28 mouse cellular contexts compared by ENCODE assay signal in the genomic region with DNA sequence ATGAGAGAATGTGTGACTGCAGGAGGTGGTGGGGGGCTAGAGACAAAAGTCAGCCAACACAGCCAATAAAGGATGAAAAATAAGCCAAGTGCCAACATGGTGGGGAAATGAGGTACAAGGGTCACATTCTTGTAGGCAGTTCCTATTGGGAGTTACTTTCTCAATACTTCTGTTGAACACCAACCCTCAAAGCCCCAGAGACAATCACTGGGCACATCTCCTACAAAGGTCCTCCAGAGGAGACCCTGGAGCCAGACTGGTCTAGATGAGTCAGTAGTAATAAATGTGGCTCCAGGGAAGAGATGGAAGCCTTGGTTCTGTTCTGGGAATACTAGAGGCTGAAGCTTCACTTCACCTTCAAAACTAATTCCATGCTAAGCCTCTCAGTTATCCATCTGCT. TPM values are rescaled to one million over a fixed set of nuclear protein-coding genes. Genes with fewer than 3 reads are reported as not detected.
DNase-seq lines count a peak whose midpoint lies in the region; ATAC-seq and TF ChIP-seq lines count a peak whose summit lies in the region.
"Had no signal": no experiment of that assay in that cellular context is flagged by ENCODE, and none has a peak within 500 bp of the region (broad histone marks: within the 10 kb centered on the region; RNA-seq: fewer than 3 reads in every experiment).

No protein-coding gene starts in this region.

- peak; percentile 72 for DNase-seq in adrenal gland, postnatal 10 days
- no peak for DNase-seq in adrenal gland, postnatal 4 days (ENCODE audit: low spot score in 2 of 2)
- no peak for DNase-seq in liver, postnatal 0 days
- DNase-seq in liver, embryonic 11.5 days (ENCODE audit: low spot score): no peak
- peak; percentile 78 for DNase-seq in adipocyte (ENCODE audit: low spot score)
- DNase-seq in layer of hippocampus, adult 11-12 months (ENCODE audit: low spot score): no peak
- DNase-seq: cerebellum, adult 11 months; cerebellum, adult 8-10 months; cerebellum, postnatal 14 days; embryo, embryonic 11 days; gastrocnemius, postnatal 10 days; heart, adult 18-20 months; heart, postnatal 36 days had no signal

- peaks cover 18% of the 10 kb centered on the region for H3K4me1 ChIP-seq in liver, postnatal 0 days (ENCODE audit: insufficient read depth)
- no peaks in the 10 kb centered on the region for H3K4me1 ChIP-seq in liver, embryonic 11.5 days (replicated peaks; ENCODE audit: control insufficient read depth, insufficient read depth, low read length)
- no peaks in the 10 kb centered on the region for H3K4me1 ChIP-seq in intestine, embryonic 15.5 days (replicated peaks)
- H3K4me1 ChIP-seq: embryonic facial prominence, embryonic 15.5 days; forebrain, embryonic 12.5 days; hindbrain, embryonic 15.5 days had no signal

- no peak overlapping the region for H3K9ac ChIP-seq in liver, postnatal 0 days (replicated peaks)
- H3K9ac ChIP-seq in liver, embryonic 11.5 days (ENCODE audit: low read depth, low read length): no peak overlapping the region
- H3K9ac ChIP-seq in intestine, embryonic 15.5 days: no peak overlapping the region
- H3K9ac ChIP-seq: embryonic facial prominence, embryonic 15.5 days; forebrain, embryonic 12.5 days; heart, embryonic 15.5 days; hindbrain, embryonic 15.5 days had no signal

- 0 out of 2 replicates have a peak overlapping the region, but pooled peaks have one; percentile 72 for H3K27ac ChIP-seq in liver, postnatal 0 days (ENCODE audit: low read depth)
- H3K27ac ChIP-seq in liver, embryonic 11.5 days (ENCODE audit: low read depth, low read length): no peak overlapping the region
- no peak overlapping the region for H3K27ac ChIP-seq in intestine, embryonic 15.5 days
- H3K27ac ChIP-seq: embryonic facial prominence, embryonic 15.5 days; forebrain, embryonic 12.5 days; hindbrain, embryonic 15.5 days had no signal

- no peak for TF ChIP-seq CTCF in liver, postnatal 0 days (IDR thresholded peaks at IDR 0.05; ENCODE audit: low read depth)

- no peaks in the 10 kb centered on the region for H3K36me3 ChIP-seq in liver, postnatal 0 days (replicated peaks; ENCODE audit: insufficient read depth, low read length)
- no peaks in the 10 kb centered on the region for H3K36me3 ChIP-seq in liver, embryonic 11.5 days (ENCODE audit: control insufficient read depth, insufficient read depth, low read length)
- H3K36me3 ChIP-seq in intestine, embryonic 15.5 days: no peaks in the 10 kb centered on the region
- H3K36me3 ChIP-seq: embryonic facial prominence, embryonic 15.5 days; forebrain, embryonic 12.5 days; heart, embryonic 15.5 days; hindbrain, embryonic 15.5 days had no signal

- H3K4me3 ChIP-seq in liver, postnatal 0 days (ENCODE audit: low read depth, low read length): no peak overlapping the region
- no peak overlapping the region for H3K4me3 ChIP-seq in liver, embryonic 11.5 days (ENCODE audit: low read depth, low read length)
- no peak overlapping the region for H3K4me3 ChIP-seq in intestine, embryonic 15.5 days (replicated peaks)
- H3K4me3 ChIP-seq: embryonic facial prominence, embryonic 15.5 days; erythroblast, embryonic 14.5 days; forebrain, embryonic 12.5 days; heart, embryonic 15.5 days; hindbrain, embryonic 15.5 days had no signal

- H3K4me2 ChIP-seq in liver, postnatal 0 days (ENCODE audit: low read depth, low read length): no peak overlapping the region
- H3K4me2 ChIP-seq in liver, embryonic 11.5 days: no peak overlapping the region
- no peak overlapping the region for H3K4me2 ChIP-seq in intestine, embryonic 15.5 days (replicated peaks)
- H3K4me2 ChIP-seq: embryonic facial prominence, embryonic 15.5 days; forebrain, embryonic 12.5 days; heart, embryonic 11.5 days; heart, embryonic 15.5 days; hindbrain, embryonic 15.5 days had no signal

- H3K9me3 ChIP-seq in liver, postnatal 0 days (ENCODE audit: low read length): no peaks in the 10 kb centered on the region
- H3K9me3 ChIP-seq in liver, embryonic 11.5 days (ENCODE audit: control insufficient read depth, low read length): no peaks in the 10 kb centered on the region
- no peaks in the 10 kb centered on the region for H3K9me3 ChIP-seq in intestine, embryonic 15.5 days
- H3K9me3 ChIP-seq: embryonic facial prominence, embryonic 15.5 days; forebrain, embryonic 12.5 days; hindbrain, embryonic 15.5 days had no signal

- ATAC-seq in liver, postnatal 0 days: no peak
- no peak for ATAC-seq in liver, embryonic 11.5 days (replicated peaks; ENCODE audit: low FRiP score)
- ATAC-seq in intestine, embryonic 15.5 days: no peak
- ATAC-seq: forebrain, embryonic 16.5 days; intestine, postnatal 0 days had no signal

- no peak for TF ChIP-seq EP300 in liver, postnatal 0 days (IDR thresholded peaks at IDR 0.05; ENCODE audit: low read depth)

- no peaks in the 10 kb centered on the region for H3K27me3 ChIP-seq in liver, postnatal 0 days (ENCODE audit: insufficient read depth, low read length)
- H3K27me3 ChIP-seq in liver, embryonic 11.5 days (replicated peaks; ENCODE audit: control insufficient read depth, insufficient read depth, low read length): no peaks in the 10 kb centered on the region
- no peaks in the 10 kb centered on the region for H3K27me3 ChIP-seq in intestine, embryonic 15.5 days (replicated peaks)
- H3K27me3 ChIP-seq: CH12.LX; embryonic facial prominence, embryonic 15.5 days; forebrain, embryonic 12.5 days; heart, embryonic 15.5 days; hindbrain, embryonic 15.5 days had no signal

RNA-seq across cellular contexts. Expression of a gene that starts 19.2 kb away (rescaled TPM):
- not detected for total RNA-seq in adrenal gland, postnatal 10 days (2021)
- total RNA-seq in adrenal gland, postnatal 4 days (2021): not detected
- not detected in 2 replicates for polyA plus RNA-seq in liver, postnatal 0 days (2015; fragmentation: Nextera tagmentation; extraction: Ambion mirVana)
- not detected in 2 replicates for polyA plus RNA-seq in liver, embryonic 11.5 days (2014; fragmentation: Nextera tagmentation; extraction: Ambion mirVana)
- polyA plus RNA-seq in intestine, embryonic 15.5 days (2015; fragmentation: Nextera tagmentation; extraction: Ambion mirVana): not detected in 2 replicates
- total RNA-seq: CH12.LX; common myeloid progenitor, adult 5-6 weeks; gastrocnemius, postnatal 10 days; gastrocnemius, postnatal 4 days; heart, adult 18-20 months; heart, postnatal 36 days had no signal
- polyA plus RNA-seq: embryonic facial prominence, embryonic 11.5 days; embryonic facial prominence, embryonic 15.5 days; erythroblast, embryonic 14.5 days; forebrain, embryonic 12.5 days; forebrain, embryonic 16.5 days; frontal cortex, adult 2 months; heart, embryonic 11.5 days; heart, embryonic 15.5 days; hindbrain, embryonic 11.5 days; hindbrain, embryonic 15.5 days; intestine, postnatal 0 days had no signal

RNA-seq across cellular contexts. Expression of a gene that starts 35.0 kb away (rescaled TPM):
- 100 to 1,000 TPM; 154 to 227 TPM for total RNA-seq in adrenal gland, postnatal 10 days (2021)
- 10 to 100 TPM; 72.3 to 97.8 TPM for total RNA-seq in adrenal gland, postnatal 4 days (2021)
- polyA plus RNA-seq in liver, postnatal 0 days (2015; fragmentation: Nextera tagmentation; extraction: Ambion mirVana): 98.4 and 102 TPM in 2 replicates
- 233 and 245 TPM in 2 replicates for polyA plus RNA-seq in liver, embryonic 11.5 days (2014; fragmentation: Nextera tagmentation; extraction: Ambion mirVana)
- 44.4 and 45.9 TPM in 2 replicates for polyA plus RNA-seq in intestine, embryonic 15.5 days (2015; fragmentation: Nextera tagmentation; extraction: Ambion mirVana)

Comparison
In these comparisons a context has a peak if more than half of its experiments do, and no peak if none do; other contexts are left out.
1. DNase-seq: peak in adrenal gland, postnatal 10 days (single experiment) and adipocyte (single experiment); none in adrenal gland, postnatal 4 days (0 of 2), liver, postnatal 0 days (single experiment), liver, embryonic 11.5 days (single experiment) and layer of hippocampus, adult 11-12 months (single experiment).